Mouse (Mus musculus): ENCODE data around the gene Ercc5. TPM values are rescaled to one million over a fixed set of nuclear protein-coding genes. Genes with fewer than 3 reads are reported as not detected.

Gene Ercc5
- polyA plus RNA-seq (2012; rRNA removed), result 27.6 and 28.7 TPM in 2 replicates

DNA sequence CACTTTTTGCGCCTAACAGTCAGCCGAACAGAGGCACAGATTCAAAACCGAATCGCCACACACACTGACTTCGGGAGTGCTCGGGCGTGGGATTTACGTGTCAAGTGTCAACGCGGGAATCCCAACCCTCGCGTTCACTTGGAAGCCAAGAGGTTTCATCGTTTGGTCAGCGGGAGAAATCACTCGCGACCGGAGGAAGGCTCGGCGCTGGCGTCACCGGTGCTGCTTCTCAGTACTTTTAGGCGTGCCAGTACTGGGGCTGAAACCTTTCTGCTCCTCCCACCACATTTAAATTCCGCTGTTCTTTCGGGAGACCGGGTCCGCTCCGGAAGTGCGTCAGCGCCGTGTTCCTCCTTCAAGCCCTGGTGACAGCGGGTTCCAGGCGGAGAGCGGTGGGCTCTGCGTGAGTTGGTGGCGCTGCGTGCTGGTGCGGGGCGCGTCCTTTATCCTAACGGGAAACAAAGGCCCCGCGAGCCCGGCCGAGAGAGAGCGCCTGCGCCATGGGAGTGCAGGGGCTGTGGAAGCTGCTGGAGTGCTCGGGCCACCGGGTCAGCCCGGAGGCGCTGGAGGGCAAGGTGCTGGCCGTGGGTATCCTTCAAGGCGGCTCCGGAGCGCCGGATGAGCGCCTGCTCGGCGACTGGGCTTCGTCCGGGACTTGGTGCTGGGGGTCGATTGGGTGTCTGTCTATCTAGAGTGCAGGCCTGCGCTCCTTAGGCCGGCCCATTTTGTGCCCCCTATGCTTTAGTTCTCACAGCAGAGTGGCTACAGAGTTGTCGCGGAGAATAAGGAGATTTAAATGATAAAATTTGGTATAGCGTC is at the start of gene Ercc5:
Gene Ercc5 (plus strand): TSS at position 182 of the 819 bp plus-strand sequence.

DNA sequence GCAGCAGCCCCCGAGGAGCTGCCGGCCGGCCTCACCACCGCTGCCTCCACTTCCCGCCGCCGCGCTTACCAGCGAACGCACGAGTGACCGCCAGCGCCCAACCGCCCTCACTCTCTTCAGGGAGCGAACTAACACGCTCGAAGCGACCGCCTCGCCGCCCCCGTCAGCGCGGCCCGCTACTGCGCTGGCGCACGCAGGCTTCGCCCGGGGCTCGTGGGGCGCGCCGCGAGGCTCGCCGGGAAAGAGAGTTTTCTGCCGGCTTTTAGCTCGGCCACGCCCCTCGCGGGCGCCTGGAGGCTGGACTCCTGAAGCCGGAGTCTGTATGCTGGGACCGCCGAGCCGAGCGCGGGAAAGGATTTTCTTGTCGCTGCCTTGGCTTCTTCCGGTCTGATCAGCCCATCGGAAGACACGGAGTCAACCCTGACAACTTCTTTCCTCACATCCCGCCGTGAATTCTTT is 45.3 kb upstream of the Ercc5 start, which contains the start of gene Tex30:
Gene Tex30 (minus strand): TSS at position 183 of the 459 bp plus-strand sequence.

DNA sequence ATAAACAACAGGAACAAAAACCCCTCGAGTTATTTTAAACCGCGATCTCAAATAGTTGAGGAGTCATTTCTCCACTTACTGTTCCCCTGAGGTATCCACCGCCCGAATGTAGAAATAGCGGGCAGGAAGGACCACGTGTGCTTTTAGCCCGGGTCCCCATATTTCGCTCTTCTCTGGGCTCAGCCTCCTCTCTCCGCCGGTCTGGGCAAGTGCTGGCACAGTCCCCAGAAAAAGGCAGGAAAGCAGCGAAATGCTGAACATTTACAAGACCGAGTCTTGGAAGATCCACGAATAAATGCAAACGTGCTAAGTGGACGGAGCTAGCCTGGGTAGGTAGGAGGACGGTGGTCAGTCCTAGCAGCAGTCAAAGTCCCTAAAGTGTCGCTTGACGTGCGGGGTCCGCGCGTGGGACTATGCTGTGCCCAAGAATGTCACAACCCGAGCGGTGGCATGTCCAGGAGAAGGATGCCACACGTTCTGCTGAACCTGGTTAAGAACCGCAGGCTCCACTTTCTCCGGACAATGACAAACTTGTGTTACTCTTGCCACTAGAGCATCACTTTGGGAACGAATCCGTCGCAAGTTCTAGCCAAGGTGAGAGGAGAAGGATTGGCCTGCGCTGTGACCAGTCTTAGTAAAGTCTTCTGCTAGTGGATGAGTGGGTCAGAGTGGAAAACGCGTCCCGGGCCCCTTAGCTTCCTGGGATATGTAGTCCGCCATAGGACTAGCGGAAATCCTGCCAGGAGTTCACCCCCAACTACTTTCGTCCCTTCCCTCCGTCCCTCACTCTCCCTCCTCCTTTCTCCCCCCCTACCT is 29.1 kb upstream of the Ercc5 start, which contains the start of the genes Kdelc1 and Bivm:
Gene Kdelc1 (minus strand): TSS at position 570 of the 816 bp plus-strand sequence.
Gene Bivm (plus strand): TSS at position 719 of the 816 bp plus-strand sequence.

DNA sequence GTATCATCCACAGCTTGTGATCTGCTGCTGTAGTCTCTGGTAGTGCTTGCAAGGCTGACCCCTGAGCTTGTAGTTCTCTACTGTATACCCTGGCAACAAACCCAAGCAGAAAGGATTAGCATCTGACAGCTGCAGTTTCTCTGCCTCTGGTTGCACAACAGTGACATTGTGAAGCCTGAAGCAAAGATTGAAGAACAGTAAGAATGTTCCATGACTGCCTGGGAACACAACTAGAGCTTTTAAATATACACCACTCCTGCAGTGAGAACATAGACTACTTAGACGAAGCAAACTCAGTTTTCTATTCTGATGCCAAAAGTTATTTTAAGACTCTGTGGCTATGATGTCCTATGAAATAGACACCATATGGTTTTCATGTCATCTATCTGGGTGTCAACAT is 71.3 kb downstream of the Ercc5 start, which contains the start of gene Mettl21e:
Gene Mettl21e (minus strand): TSS at position 86 of the 400 bp plus-strand sequence.

Other genes with a start within 250 kb of the Ercc5 start
- 26.6 and 27.3 TPM in 2 replicates for gene Tpp2, start 214.1 kb upstream of the Ercc5 start, polyA plus RNA-seq (2012; rRNA removed)
- gene Mettl21c, start 127.7 kb upstream of the Ercc5 start, polyA plus RNA-seq (2012; rRNA removed), result 2.5 and 2.7 TPM in 2 replicates
- gene Gm8251, start 85.8 kb upstream of the Ercc5 start, polyA plus RNA-seq (2012; rRNA removed), result 0.04 and 0.07 TPM in 2 replicates
- gene Tex30, start 45.3 kb upstream of the Ercc5 start, polyA plus RNA-seq (2012; rRNA removed), result 19.8 and 21.9 TPM in 2 replicates
- 24.5 and 27.9 TPM in 2 replicates for gene Kdelc1, start 28.9 kb upstream of the Ercc5 start, polyA plus RNA-seq (2012; rRNA removed)
- gene Bivm, start 28.8 kb upstream of the Ercc5 start, polyA plus RNA-seq (2012; rRNA removed), result 19.6 and 23.0 TPM in 2 replicates
- 0.41 TPM in 1 of 2 replicates, not detected in the other for gene Mettl21e, start 71.2 kb downstream of the Ercc5 start, polyA plus RNA-seq (2012; rRNA removed)